12 mouse cellular contexts compared by ENCODE assay signal in the genomic region with DNA sequence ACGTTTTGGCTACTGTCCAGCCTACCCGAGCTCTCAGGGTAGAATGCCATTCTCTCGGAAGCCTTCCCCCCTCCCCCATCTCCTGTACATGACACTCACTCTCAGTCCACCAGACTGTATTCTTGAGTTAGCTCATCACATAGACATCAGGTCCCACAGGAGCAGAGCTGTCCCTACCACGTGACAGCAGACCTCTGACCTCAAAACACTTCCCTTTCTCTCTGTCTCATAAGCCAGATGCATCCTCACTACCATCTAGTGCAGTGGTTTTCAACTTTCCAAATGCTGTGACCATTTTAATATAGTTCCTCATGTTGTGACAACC. TPM values are rescaled to one million over a fixed set of nuclear protein-coding genes. Genes with fewer than 3 reads are reported as not detected.
A peak's percentile ranks its signal among the peaks of the same experiment; 100 is the strongest.
DNase-seq lines count a peak whose midpoint lies in the region; ATAC-seq and TF ChIP-seq lines count a peak whose summit lies in the region.
"Had no signal": no experiment of that assay in that cellular context is flagged by ENCODE, and none has a peak within 500 bp of the region (broad histone marks: within the 10 kb centered on the region; RNA-seq: fewer than 3 reads in every experiment).

No protein-coding gene starts in this region.

- WGBS in forebrain, embryonic 14.5 days = 42% methylated on average over 4 of the region's 4 CpGs
- WGBS in forebrain, embryonic 11.5 days = 69% methylated on average over 4 of the region's 4 CpGs
- 27% methylated on average over 4 of the region's 4 CpGs for WGBS in liver, postnatal 0 days (ENCODE audit: insufficient replicate concordance)
- 35% methylated on average over 4 of the region's 4 CpGs for WGBS in liver, embryonic 12.5 days (ENCODE audit: insufficient replicate concordance)
- WGBS in macrophage (ENCODE audit: missing documents) = 16% methylated on average over 4 of the region's 4 CpGs

- H3K27me3 ChIP-seq in forebrain, embryonic 14.5 days (replicated peaks; ENCODE audit: control insufficient read depth, insufficient read depth, low read length) = no peaks in the 10 kb centered on the region
- no peaks in the 10 kb centered on the region for H3K27me3 ChIP-seq in forebrain, embryonic 11.5 days (ENCODE audit: control insufficient read depth, insufficient read depth, low read length)
- H3K27me3 ChIP-seq in liver, postnatal 0 days (ENCODE audit: insufficient read depth, low read length) = no peaks in the 10 kb centered on the region
- no peaks in the 10 kb centered on the region for H3K27me3 ChIP-seq in liver, embryonic 12.5 days (replicated peaks)
- H3K27me3 ChIP-seq: limb, embryonic 12.5 days had no signal

- DNase-seq in forebrain, embryonic 14.5 days (ENCODE audit: low spot score) = no peak
- DNase-seq in forebrain, embryonic 11.5 days (ENCODE audit: low spot score) = no peak
- no peak for DNase-seq in liver, postnatal 0 days
- peak; percentile 40 for DNase-seq in Muller cell, postnatal 12 days (ENCODE audit: inconsistent ontology term)
- DNase-seq in adrenal gland, postnatal 25 days = no peak
- DNase-seq in yolk sac, embryonic 10.5 days (ENCODE audit: low spot score) = no peak
- DNase-seq: cerebellum, postnatal 25 days had no signal

- TF ChIP-seq EP300 in liver, postnatal 0 days (IDR thresholded peaks at IDR 0.05; ENCODE audit: low read depth) = no peak

- no peaks in the 10 kb centered on the region for H3K9me3 ChIP-seq in forebrain, embryonic 14.5 days (replicated peaks; ENCODE audit: control insufficient read depth, low read length)
- H3K9me3 ChIP-seq in forebrain, embryonic 11.5 days (ENCODE audit: control insufficient read depth, low read length) = no peaks in the 10 kb centered on the region
- no peaks in the 10 kb centered on the region for H3K9me3 ChIP-seq in liver, postnatal 0 days (ENCODE audit: low read length)
- no peaks in the 10 kb centered on the region for H3K9me3 ChIP-seq in liver, embryonic 12.5 days (replicated peaks)
- H3K9me3 ChIP-seq: limb, embryonic 12.5 days had no signal

- H3K4me3 ChIP-seq in forebrain, embryonic 14.5 days (ENCODE audit: low read depth, low read length) = no peak overlapping the region
- H3K4me3 ChIP-seq in forebrain, embryonic 11.5 days (ENCODE audit: low read depth, low read length) = no peak overlapping the region
- no peak overlapping the region for H3K4me3 ChIP-seq in liver, postnatal 0 days (ENCODE audit: low read depth, low read length)
- no peak overlapping the region for H3K4me3 ChIP-seq in liver, embryonic 12.5 days
- no peak overlapping the region for H3K4me3 ChIP-seq in macrophage (ENCODE audit: inconsistent target)
- H3K4me3 ChIP-seq: layer of hippocampus, adult 2 months; limb, embryonic 12.5 days had no signal

- H3K9ac ChIP-seq in forebrain, embryonic 14.5 days (ENCODE audit: low read length) = no peak overlapping the region
- no peak overlapping the region for H3K9ac ChIP-seq in forebrain, embryonic 11.5 days (ENCODE audit: low read length)
- no peak overlapping the region for H3K9ac ChIP-seq in liver, postnatal 0 days (replicated peaks)
- H3K9ac ChIP-seq in liver, embryonic 12.5 days = no peak overlapping the region
- H3K9ac ChIP-seq: limb, embryonic 12.5 days had no signal

- H3K27ac ChIP-seq in forebrain, embryonic 14.5 days (ENCODE audit: low read depth, low read length) = no peak overlapping the region
- H3K27ac ChIP-seq in forebrain, embryonic 11.5 days (ENCODE audit: low read depth, low read length) = no peak overlapping the region
- H3K27ac ChIP-seq in liver, postnatal 0 days (ENCODE audit: low read depth) = no peak overlapping the region
- no peak overlapping the region for H3K27ac ChIP-seq in liver, embryonic 12.5 days
- peak overlapping the region; percentile 46 for H3K27ac ChIP-seq in macrophage
- H3K27ac ChIP-seq: limb, embryonic 12.5 days had no signal

- H3K79me2 ChIP-seq in macrophage (ENCODE audit: inconsistent target) = peaks cover 97% of the 10 kb centered on the region

- H3K36me3 ChIP-seq in forebrain, embryonic 14.5 days (ENCODE audit: control insufficient read depth, insufficient read depth, low read length) = no peaks in the 10 kb centered on the region
- no peaks in the 10 kb centered on the region for H3K36me3 ChIP-seq in forebrain, embryonic 11.5 days (ENCODE audit: control insufficient read depth, insufficient read depth, low read length)
- H3K36me3 ChIP-seq in liver, postnatal 0 days (replicated peaks; ENCODE audit: insufficient read depth, low read length) = no peaks in the 10 kb centered on the region
- no peaks in the 10 kb centered on the region for H3K36me3 ChIP-seq in liver, embryonic 12.5 days
- H3K36me3 ChIP-seq in macrophage (ENCODE audit: inconsistent target) = no peaks in the 10 kb centered on the region
- H3K36me3 ChIP-seq: limb, embryonic 12.5 days had no signal

- TF ChIP-seq CTCF in liver, postnatal 0 days (IDR thresholded peaks at IDR 0.05; ENCODE audit: low read depth) = no peak

- H3K4me1 ChIP-seq in forebrain, embryonic 14.5 days (ENCODE audit: control insufficient read depth, insufficient read depth, low read length) = 0 out of 2 replicates have a peak, but pooled peaks cover 2% of the 10 kb centered on the region
- peaks cover 4% of the 10 kb centered on the region; the same call in 1 of the 2 replicates for H3K4me1 ChIP-seq in forebrain, embryonic 11.5 days (replicated peaks; ENCODE audit: control insufficient read depth, insufficient read depth, low read length)
- peaks cover 24% of the 10 kb centered on the region for H3K4me1 ChIP-seq in liver, postnatal 0 days (ENCODE audit: insufficient read depth)
- peaks cover 29% of the 10 kb centered on the region for H3K4me1 ChIP-seq in liver, embryonic 12.5 days

- no peak overlapping the region for H3K4me2 ChIP-seq in forebrain, embryonic 14.5 days (ENCODE audit: low read length)
- H3K4me2 ChIP-seq in forebrain, embryonic 11.5 days (ENCODE audit: low read depth, low read length, severe bottlenecking) = no peak overlapping the region
- no peak overlapping the region for H3K4me2 ChIP-seq in liver, postnatal 0 days (ENCODE audit: low read depth, low read length)
- H3K4me2 ChIP-seq in liver, embryonic 12.5 days = no peak overlapping the region
- H3K4me2 ChIP-seq: limb, embryonic 12.5 days had no signal

- ATAC-seq in forebrain, embryonic 14.5 days = 0 out of 2 replicates have a peak, but pooled peaks have one; percentile 14
- no peak for ATAC-seq in forebrain, embryonic 11.5 days (replicated peaks; ENCODE audit: low FRiP score)
- peak; percentile 51 for ATAC-seq in liver, postnatal 0 days
- no peak for ATAC-seq in liver, embryonic 12.5 days
- ATAC-seq: midbrain, embryonic 16.5 days had no signal

RNA-seq across cellular contexts. Expression of a gene that starts 13.7 kb away (rescaled TPM):
- 65.4 and 66.9 TPM in 2 replicates for polyA plus RNA-seq in forebrain, embryonic 14.5 days (2014; fragmentation: Nextera tagmentation; extraction: Ambion mirVana)
- 97.8 and 101 TPM in 2 replicates for polyA plus RNA-seq in forebrain, embryonic 11.5 days (2014; fragmentation: Nextera tagmentation; extraction: Ambion mirVana)
- polyA plus RNA-seq in liver, postnatal 0 days (2015; fragmentation: Nextera tagmentation; extraction: Ambion mirVana) = 107 and 112 TPM in 2 replicates
- polyA plus RNA-seq in liver, embryonic 12.5 days (2016; fragmentation: Nextera tagmentation; extraction: Ambion mirVana) = 28.1 and 28.8 TPM in 2 replicates
- total RNA-seq in macrophage (2018; cell fraction: chromatin; rRNA removed) = 10 to 100 TPM in 20 of 26 experiments, 1 to 10 TPM in 6; 3.0 to 49.2 (median 12.9) TPM
- total RNA-seq in macrophage (2018; cell fraction: cytosol; rRNA removed) = 10 to 100 TPM; 45.7 to 71.4 (median 58.8) TPM
- total RNA-seq in macrophage (2018; cell fraction: nucleus; rRNA removed) = 10 to 100 TPM; 11.3 to 81.3 (median 49.1) TPM
- 48.8 to 74.3 TPM (median 57.9 TPM) in 3 replicates for polyA plus RNA-seq in macrophage (2018)
- total RNA-seq in adrenal gland, postnatal 25 days (2021) = 524 and 667 TPM in 2 replicates

Comparison
In these comparisons a context has a peak if more than half of its experiments do, and no peak if none do; other contexts are left out.
1. ATAC-seq: peak in forebrain, embryonic 14.5 days (single experiment) and liver, postnatal 0 days (single experiment); none in forebrain, embryonic 11.5 days (single experiment) and liver, embryonic 12.5 days (single experiment).